Mouse (Mus musculus): ENCODE data around the gene Pard3.
A peak's percentile ranks its signal among the peaks of the same experiment; 100 is the strongest.

Gene Pard3

GRCm38 (mm10) chr8:127178634-127179033 is 114.9 kb downstream of the Pard3 start:
- DNase-seq (ENCODE audit: low read depth, low spot score): peak; percentile 77

GRCm38 (mm10) chr8:127181246-127181645 is 117.6 kb downstream of the Pard3 start:
- DNase-seq (ENCODE audit: low read depth, low spot score): no peak

- DNase-seq (ENCODE audit: low read depth, low spot score): no peak
Measured at GRCm38 (mm10) chr8:127182065-127182464, 118.4 kb downstream of the Pard3 start.

GRCm38 (mm10) chr8:127183533-127183932 is 119.8 kb downstream of the Pard3 start:
- no peak for DNase-seq (ENCODE audit: low read depth, low spot score)

GRCm38 (mm10) chr8:127184025-127184424 is 120.3 kb downstream of the Pard3 start:
- DNase-seq (ENCODE audit: low read depth, low spot score): no peak

GRCm38 (mm10) chr8:127185897-127186296 is 122.2 kb downstream of the Pard3 start:
- DNase-seq (ENCODE audit: low read depth, low spot score): no peak

GRCm38 (mm10) chr8:127188671-127189070 is 125.0 kb downstream of the Pard3 start:
- DNase-seq (ENCODE audit: low read depth, low spot score): no peak

- peak; percentile 78 for DNase-seq (ENCODE audit: low read depth, low spot score)
Measured at GRCm38 (mm10) chr8:127190350-127190749, 126.7 kb downstream of the Pard3 start.

GRCm38 (mm10) chr8:127191387-127191786 is 127.7 kb downstream of the Pard3 start:
- peak; percentile 58 for DNase-seq (ENCODE audit: low read depth, low spot score)

- no peak for DNase-seq (ENCODE audit: low read depth, low spot score)
Measured at GRCm38 (mm10) chr8:127191824-127192223, 128.1 kb downstream of the Pard3 start.

GRCm38 (mm10) chr8:127192331-127192730 is 128.6 kb downstream of the Pard3 start:
- DNase-seq (ENCODE audit: low read depth, low spot score): no peak

- no peak for DNase-seq (ENCODE audit: low read depth, low spot score)
Measured at GRCm38 (mm10) chr8:127193375-127193774, 129.7 kb downstream of the Pard3 start.

GRCm38 (mm10) chr8:127194786-127195407 is 131.2 kb downstream of the Pard3 start:
- no peak for DNase-seq (ENCODE audit: low read depth, low spot score)

GRCm38 (mm10) chr8:127196505-127197265 is 133.0 kb downstream of the Pard3 start:
- no peak for DNase-seq (ENCODE audit: low read depth, low spot score)

GRCm38 (mm10) chr8:127207455-127207854 is 143.8 kb downstream of the Pard3 start:
- DNase-seq (ENCODE audit: low read depth, low spot score): no peak

- no peak for DNase-seq (ENCODE audit: low read depth, low spot score)
Measured at GRCm38 (mm10) chr8:127210621-127211020, 146.9 kb downstream of the Pard3 start.

GRCm38 (mm10) chr8:127214338-127214737 is 150.6 kb downstream of the Pard3 start:
- DNase-seq (ENCODE audit: low read depth, low spot score): no peak

GRCm38 (mm10) chr8:127214748-127215433 is 151.2 kb downstream of the Pard3 start:
- no peak for DNase-seq (ENCODE audit: low read depth, low spot score)

- DNase-seq (ENCODE audit: low read depth, low spot score): no peak
Measured at GRCm38 (mm10) chr8:127220206-127220605, 156.5 kb downstream of the Pard3 start.

GRCm38 (mm10) chr8:127220615-127221014 is 156.9 kb downstream of the Pard3 start:
- no peak for DNase-seq (ENCODE audit: low read depth, low spot score)

- no peak for DNase-seq (ENCODE audit: low read depth, low spot score)
Measured at GRCm38 (mm10) chr8:127222361-127222760, 158.7 kb downstream of the Pard3 start.

- DNase-seq (ENCODE audit: low read depth, low spot score): no peak
Measured at GRCm38 (mm10) chr8:127226996-127227395, 163.3 kb downstream of the Pard3 start.

- DNase-seq (ENCODE audit: low read depth, low spot score): no peak
Measured at GRCm38 (mm10) chr8:127227407-127227806, 163.7 kb downstream of the Pard3 start.

All from ES-CJ7 (cell line).